Mouse (Mus musculus) lung, postnatal 0 days (tissue): ENCODE measurements at regions not wholly inside any gene's neighbourhood (a gene's known extent, or its start where the extent isn't known, plus 50 kb on each side); places are given as distances from the start of the nearest gene placed in this dataset.

Experiments
- CTCF ChIP-seq: IDR thresholded peaks from 2 replicates; pipeline ENCODE4 v1.5.1; 2016; ENCODE audit warnings: antibody characterized with exemption, mild to moderate bottlenecking
- EP300 ChIP-seq: IDR thresholded peaks from 2 replicates; pipeline ENCODE4 v1.6.1; 2016; ENCODE audit warnings: antibody characterized with exemption, mild to moderate bottlenecking, control low read depth

DNA sequence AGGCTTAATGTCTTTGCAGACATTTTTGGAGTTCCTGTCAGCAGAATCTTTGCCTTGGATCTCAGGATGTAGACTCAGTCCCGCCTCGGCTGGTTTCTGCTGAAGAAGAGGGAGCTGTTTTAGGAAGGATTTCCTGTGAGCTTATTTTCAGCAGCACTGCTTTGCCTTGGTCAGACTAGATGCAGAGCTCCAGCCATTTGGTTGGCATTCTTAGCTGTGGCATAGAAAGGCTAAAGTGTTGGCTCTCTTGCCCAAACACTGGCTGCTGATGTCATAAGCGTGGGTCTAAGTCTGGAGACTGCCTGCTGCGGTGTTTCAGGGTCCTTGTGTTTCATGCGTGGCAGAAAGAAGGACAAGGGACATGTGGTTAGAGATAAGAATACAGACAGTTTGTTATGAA lies 245.0 kb downstream of the Etnk1 start:
- TF ChIP-seq CTCF: no peak
- TF ChIP-seq EP300: no peak
